Mouse (Mus musculus) left cerebral cortex, postnatal 36 days (tissue): ENCODE data around the gene Gap43. TPM values are rescaled to one million over a fixed set of nuclear protein-coding genes. Genes with fewer than 3 reads are reported as not detected.

Source experiments
- DNase-seq, 2 experiments: peaks; one replicate each; pipeline ENCODE4 v3.0.0; 2021 to 2022; ENCODE audit warnings: low spot score in 2 of 2, mixed read lengths in 1 of 2
- intact Hi-C: fragments of 180-260 bp; cut with DNase I; formaldehyde crosslinking; loops from one replicate; pipeline ENCODE4 v1.15.1; 2025
- microRNA-seq: library from miRNA; unstranded; fragments of <30 nt; microRNA quantifications from one replicate; pipeline ENCODE4 v1.2.0, GENCODE M21; 2022
- total RNA-seq, 2 experiments: library from RNA; stranded (reverse); gene quantifications; 2 replicates each; pipeline ENCODE4 v1.2.3; 2021

Gap43 gene
- total RNA-seq, 2 experiments from 2014 or later, result 323 to 332 TPM

DNA sequence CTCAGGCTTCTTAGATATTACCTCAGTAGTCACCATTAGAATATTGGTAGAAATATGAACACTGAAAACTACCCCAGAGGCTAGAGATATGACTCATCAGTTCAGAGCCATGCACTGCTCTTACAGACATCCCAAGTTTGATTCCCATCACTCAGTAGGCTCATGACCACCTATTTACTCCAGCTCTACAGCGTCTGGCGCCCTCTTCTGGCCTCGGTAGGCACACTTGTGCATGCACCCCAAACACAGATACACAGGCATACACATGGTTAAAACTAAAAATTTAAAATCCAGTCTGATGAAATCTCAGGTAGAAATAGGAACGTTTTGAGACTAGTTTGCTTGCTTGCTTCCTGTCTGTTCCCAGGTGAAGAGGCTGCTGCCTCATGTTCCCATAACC lies 109.1 kb downstream of the Gap43 start:
- no peak for DNase-seq
- intact Hi-C loops, result no loop called here

Small RNA genes within 50 kb of the gene (microRNA-seq; reads per million reads assigned to microRNA genes)
- gene Mir6540, result 103 reads per million, percentile 56 among the genes with 10 or more reads in this experiment
